Mouse (Mus musculus) retina, adult 2 months (tissue): ENCODE results near the gene Sh3pxd2b.

ENCODE experiments used
- DNase-seq: peaks from one replicate; pipeline ENCODE4 v3.0.0-alpha.2; 2012; ENCODE audit warnings: low read depth, low spot score

Gene Sh3pxd2b

DNA sequence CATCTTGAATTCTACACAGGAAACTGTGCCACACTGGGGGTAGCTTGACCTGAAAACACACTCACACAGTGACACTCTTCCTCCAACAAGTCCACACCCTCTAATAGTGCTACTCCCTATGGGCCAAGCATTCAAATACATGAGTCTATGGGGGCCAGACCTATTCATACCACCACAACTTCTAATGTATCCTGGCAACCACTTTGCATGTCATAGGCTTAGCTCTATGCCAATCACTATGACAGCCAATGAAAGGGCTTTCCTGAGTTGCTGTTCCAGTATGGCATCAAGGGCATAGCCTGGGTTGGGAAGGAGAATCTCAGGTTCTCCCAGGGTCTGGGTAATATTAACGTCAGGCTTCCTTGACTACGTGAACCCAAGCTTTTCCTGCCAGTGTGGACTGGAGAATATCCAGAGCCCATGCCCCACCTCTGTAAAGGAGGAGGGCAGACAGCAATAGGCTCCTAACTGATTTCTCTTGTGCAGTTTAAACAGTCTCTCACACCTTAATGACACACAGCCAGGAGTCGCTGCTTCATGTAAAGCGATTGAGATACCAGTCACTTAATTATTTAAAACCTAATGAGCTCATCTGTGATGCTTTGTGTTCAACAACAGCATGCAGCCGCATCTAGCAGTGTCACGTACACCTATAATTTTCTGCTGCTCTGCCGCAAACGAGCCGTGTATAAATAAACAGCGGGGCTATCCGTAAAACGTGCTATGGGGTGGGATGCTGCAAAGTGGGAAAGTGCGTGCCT is 25.8 kb downstream of the Sh3pxd2b start:
- no peak for DNase-seq

DNA sequence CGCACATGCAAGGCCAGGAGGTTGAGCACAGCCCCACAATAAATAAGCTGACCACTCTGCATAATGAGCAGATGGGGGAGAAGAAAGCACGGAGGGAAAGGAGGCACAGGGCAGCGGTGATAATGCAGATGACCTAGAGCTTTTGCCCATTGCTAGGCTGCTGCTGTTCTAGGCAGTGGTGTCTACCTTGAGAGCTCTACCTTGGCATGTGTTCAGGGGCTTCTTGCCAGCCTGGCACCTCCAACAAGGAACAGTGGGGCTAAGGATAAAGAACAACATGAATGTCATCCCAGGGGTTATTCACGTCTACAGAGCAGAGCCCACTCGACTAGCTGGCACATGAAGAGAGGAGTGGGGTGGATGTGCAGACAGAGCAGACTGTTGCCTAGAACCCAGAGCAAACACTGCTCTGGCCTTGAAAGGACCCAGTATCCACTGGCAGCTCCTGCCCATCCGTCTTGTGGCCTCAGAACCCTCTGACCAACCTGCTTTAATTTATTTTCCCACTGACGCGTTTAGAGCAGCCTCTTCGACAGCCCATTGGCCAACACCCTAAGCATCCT is 26.5 kb downstream of the Sh3pxd2b start:
- DNase-seq = no peak

DNA sequence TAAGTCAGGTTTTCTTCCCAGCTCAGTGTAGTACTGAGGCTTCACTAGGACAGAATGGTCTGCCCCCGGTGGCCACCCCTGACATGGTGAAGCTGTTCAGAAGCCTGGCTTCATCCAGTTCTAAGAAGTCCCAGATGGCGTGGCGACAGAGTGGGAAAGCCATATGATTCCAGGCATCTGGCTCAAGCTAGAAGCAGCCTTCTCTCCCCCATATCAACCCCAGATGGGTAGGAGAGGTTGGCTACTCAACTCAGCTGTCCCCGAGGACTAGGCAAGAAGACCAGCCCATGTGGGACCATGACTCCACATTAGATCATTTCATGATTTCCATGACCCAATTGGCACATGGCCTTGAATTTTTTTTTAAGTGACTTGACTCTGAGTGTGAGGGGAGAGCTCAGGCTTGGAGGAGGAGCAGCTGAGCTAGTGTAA is 27.5 kb downstream of the Sh3pxd2b start:
- no peak for DNase-seq

DNA sequence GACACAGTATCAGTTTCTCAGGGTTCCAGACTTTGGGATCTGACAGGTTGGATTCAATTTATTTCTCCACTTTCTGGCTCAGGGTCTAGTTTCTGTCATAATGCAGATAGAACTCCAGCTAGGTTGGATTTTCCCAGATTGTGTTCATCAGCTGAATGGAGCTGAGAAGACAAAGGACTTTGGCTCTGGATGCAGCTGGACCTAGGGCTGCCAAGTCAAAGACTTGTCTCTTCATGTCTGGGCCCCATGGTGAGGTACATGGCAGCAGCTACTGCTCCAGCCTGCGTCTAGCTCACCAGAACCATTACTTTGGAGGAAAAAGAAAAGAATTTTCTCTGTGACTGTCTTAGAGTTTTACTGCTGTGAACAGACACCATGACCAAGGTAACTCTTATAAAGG is 28.5 kb downstream of the Sh3pxd2b start:
- no peak for DNase-seq

DNA sequence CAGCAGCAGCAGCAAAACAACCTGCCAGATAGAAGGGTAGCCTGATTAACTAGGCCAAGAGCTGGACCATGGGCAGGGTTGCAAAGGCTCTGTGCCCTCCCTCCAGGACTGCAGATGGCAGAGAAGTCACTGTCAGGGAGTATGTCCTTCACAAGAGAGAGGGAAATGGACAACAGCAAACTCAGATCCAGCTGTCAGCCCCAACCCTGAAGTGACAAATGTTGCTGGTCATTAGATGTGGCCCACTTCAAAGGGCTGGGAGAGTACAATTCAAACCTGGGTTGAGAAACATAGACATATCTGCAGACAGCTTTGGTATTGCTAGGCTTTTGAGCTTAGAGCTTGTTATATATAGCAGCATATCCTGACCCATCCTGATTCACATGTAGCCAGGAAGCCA is 32.3 kb downstream of the Sh3pxd2b start:
- no peak for DNase-seq

DNA sequence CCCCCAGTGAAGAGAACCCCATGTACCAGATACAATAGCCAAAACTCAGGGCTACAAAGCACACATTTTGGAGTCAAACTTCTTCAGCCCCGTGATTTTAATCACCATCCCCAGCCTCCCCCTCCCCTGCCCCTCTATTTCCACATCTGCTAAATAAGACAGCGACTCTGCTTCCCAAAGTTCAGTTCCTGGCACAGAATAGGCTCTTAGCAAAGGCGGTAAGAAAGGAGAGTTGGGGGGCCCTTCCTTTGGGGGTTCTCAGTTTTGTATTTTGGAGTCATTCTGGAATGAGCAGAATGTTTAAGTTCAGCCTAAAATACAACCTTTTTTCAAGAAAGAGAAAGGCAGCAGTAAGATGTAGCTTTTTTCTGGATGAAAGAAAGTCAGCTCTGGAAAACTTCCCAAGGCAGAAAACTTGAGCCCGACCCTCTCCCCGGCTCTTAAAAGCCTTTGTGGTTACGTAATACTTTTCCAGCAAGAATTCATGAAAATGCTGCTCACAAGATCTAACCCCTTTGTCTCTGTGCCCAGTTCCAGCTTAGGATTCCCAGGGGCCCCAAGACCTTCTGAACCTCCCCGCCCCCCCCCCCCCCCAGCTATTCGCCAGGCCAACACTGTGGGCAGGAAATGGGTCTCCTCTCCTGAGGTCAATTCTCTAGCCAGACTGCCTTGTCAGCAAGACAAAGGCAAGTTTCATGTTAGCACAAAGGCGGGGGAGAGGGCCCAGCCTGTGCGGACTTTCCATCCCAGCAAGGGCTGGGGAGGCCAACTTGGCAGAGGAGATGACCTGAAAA is 35.9 kb downstream of the Sh3pxd2b start:
- no peak for DNase-seq

DNA sequence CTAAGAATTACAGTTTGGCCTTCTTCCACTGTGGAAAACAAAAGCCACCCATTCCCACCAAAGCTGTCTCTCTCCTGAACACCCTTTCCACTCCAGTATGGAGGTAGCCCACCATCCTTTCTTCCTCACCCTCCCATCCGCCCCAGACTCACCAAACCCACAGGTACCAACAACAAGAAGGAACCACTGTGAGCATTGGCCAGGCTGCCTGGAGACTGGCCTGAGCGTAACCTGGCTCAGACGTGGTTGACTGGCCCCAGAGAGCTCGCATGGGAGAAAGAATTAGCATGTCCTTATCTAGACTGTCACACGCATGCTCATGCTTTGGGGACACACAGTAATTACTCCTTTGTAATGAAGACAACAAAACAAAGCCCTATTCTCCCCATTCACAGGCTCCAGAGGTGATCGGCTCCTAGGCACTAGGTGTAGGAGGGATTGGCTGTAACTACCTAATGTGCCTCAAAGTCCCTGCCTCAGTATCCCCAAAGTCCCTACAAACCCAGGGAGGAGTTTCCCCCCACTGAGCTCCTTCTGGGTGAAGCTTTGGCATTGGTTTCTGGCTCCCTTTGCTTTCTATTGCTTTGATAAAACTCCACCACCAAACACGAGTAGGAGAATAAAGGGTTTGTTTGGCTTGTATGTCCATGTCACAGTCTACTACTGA is 36.6 kb downstream of the Sh3pxd2b start:
- no peak for DNase-seq

DNA sequence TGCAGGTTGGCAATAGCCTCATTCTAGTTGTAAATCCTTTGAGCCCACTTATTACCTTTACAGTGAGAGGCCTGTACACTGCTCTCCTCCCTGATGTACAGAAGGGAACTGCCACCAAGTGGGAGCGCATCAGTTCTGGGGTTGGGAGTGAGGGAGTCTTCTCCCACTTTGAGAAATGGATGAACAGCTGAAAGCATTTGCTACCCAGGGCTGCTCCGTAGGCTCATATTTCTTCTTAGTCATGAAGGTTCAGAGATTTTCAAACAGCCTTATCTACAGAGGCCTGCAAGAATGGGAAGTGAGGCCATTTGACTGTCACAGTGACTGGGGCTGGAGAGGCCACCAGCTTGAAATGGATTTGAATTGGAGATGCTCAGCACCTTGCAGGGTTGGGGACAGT is 38.4 kb downstream of the Sh3pxd2b start:
- DNase-seq = no peak

DNA sequence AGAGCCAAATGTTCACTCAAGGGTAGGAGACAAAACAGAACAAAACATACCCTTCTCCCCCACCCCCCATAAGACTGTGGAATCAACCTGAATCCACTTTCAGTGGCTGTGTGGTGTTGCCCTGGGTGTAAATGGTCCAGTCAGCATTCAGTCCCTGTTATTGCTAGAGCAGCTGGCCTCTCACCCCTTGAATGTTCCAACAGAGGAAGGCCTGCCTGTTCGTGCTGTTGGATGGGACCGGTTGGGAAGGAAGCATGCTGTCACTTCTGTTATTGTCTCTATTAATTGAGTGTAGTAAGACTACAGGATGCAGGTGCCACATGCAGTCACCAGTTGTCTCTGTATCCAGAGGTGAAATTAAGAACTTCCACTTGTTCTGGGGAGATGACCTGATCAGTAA is 40.4 kb downstream of the Sh3pxd2b start:
- DNase-seq = no peak

DNA sequence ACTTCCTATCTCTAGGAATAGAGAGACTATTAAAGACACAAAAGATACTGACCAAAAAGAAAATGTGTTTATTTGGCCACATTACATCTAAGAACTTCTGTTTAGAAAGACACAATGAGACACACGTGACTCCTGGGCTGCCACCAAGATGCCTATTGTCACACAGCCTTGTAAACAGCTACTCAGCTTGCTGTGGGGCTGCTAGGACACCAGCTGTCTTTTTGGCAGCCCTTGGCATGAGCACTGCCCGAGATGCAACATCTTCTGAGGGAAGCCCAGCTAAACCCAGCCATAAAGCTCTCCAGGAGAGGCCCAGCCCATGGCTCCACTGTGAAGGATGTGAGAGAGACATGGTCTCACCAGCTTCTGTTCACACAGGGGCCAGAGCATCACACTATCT is 45.5 kb downstream of the Sh3pxd2b start:
- DNase-seq = no peak

DNA sequence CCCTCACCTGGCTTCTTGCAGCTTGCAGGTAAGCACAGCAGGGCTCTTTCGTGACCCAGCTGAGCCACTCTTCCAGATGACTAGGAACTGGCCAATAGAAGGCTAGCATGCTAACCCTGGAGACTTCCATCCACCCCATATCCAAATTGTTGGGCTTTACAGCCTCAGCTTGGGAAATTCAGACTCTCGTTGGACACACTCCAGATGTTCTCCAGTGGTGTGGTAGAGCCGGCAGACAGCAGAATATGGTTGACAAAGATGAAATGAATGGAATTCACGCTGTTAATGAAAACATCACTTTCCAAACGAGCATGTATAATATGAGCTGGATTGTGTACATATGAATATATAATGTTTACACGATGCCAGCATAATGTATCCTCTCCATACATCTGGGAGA is 48.2 kb downstream of the Sh3pxd2b start:
- DNase-seq = no peak

DNA sequence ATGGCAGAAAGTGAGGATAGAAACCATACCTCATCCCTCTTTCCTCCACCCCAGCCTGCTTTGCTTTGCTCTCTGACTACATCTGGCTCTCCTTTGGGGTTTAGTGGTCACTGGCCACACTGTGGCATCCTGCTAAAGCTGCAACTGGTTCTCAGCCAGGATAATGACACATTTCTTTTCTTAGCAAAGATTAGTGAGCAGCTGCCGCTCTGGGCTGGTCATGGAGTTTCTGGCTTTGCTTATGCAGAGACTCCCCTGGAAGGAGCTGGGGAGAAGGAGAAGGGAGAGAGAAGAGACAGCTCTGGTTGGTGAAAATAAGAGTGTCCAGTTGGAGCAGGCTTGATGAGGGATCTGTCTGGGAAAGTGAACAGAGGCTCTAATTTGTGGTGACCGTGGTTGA is 50.8 kb downstream of the Sh3pxd2b start:
- DNase-seq = peak; percentile 32

DNA sequence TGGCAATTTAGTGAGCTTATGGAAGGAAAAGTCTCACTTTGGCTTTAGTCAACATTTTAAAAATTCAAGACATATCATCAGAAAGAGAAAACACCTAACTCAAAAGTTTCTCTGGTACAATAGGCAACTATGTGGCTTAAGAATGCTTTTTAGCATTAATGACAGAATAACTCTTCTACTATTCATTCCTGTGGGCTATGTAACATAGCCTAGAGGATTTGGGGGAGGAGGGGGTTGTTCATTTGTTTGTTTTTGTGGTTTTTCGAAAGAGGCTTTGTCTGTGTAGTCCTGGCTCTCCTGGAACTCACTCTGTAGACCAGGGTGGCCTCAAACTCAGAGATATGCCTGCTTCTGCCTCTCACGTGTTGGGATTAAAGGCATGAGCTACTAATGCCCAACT is 51.6 kb downstream of the Sh3pxd2b start:
- DNase-seq = no peak

DNA sequence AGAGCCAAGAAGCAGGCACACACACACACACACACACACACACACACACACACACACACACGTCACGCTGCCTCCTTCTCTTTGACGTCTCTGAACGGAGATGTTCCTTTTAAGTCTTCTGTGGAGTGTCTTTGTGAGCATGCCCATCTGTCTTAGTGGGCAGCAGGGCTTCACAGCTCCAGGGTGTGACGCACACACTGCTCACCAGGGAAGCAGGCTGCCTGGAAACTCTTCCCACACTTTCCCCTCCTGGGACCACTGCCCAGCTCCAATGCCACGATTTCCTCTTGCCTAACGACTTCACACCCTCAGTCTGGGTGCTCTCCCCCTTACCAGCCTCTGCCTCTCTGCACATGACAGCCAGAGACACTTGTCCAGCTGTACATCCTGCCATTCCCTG is 55.1 kb downstream of the Sh3pxd2b start:
- no peak for DNase-seq

DNA sequence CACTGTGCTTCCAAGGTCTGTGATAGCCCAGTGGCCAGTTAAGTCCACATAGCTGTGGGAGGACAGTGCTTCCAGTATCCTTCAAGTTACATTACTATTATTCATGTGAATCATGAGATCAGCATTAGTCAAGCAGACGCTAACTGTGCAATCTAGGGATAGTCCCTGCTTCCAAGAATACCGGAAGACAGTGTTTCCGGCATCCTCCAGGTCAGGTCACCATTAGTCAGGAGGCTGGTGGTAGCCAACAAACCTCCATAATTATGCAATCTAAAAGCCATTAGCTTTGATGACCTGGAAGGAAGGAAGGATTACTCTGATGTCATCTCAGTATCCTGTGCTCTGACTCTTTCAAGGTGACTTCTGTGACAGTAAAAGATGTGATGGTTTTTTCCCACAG is 57.1 kb downstream of the Sh3pxd2b start:
- DNase-seq = no peak

DNA sequence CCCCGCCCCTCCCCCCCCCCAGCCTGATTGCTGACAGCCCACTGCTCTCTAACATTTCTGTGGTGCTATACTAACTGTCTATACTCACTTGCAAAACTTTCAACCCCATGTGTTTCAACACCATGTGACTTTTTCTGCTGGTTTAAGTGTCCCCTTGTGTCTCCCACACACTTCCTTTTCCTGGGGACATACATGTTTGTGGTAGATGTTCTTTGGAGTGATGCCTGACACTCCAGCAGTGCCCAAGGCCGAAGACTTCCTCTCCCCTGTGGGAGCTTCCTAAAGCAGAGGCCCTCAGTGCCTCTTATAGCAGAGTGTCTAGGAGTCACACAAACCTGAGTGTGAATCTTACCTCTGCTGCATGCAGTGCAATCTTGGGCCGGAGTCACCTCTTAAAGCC is 60.2 kb downstream of the Sh3pxd2b start:
- no peak for DNase-seq

DNA sequence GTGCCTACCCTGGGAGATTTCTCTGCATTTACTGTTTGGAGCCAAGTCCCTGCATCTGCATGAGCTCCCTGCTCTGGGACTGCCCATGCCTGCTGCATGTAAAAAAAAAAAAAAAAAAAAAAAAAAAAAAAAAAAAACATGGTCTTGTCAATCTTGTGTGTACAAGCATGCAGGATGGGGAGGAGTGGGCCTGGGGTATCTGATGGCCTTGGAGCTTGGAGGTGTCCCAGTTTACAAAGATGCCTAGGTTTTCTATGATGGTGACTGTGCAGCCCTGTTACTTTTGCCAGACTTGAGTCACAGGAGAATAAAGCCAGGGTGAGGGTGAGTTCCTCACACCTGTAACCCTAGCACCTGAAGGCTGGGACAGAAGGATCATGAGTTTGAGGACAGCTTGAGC is 61.4 kb downstream of the Sh3pxd2b start:
- no peak for DNase-seq

DNA sequence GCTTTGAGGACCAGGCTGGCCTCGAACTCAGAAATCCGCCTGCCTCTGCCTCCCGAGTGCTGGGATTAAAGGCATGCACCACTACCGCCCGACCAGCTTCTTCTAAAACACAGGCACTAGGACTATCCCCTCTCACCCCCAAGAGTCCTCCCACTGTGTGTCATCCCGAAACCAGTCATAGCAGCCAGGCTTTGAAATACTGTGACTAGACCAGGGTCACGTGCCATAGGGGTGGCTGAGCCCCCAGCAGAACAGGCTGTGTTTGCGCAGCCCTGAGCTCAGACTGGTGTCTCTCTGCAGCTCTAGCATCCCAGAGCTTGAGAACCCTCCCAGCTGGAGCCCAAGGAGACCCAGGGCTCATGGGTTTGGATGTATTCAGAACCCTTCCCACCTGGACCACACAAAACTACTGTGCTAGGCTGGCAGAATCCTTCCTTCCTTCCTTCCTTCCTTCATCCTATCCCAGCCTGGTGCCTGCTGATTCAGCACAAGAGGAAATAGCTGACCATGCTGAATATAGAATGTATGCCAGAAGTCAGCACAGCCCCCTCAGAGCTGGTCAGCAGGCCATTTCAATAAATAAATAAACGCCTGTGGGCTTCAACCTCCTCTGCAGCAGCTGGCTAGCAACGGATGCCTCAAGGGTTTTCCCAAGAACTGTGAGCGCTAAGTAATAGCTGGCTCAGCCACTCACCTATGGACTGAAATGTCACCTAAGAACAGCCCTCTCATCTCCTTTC is 62.4 kb downstream of the Sh3pxd2b start:
- DNase-seq = no peak

DNA sequence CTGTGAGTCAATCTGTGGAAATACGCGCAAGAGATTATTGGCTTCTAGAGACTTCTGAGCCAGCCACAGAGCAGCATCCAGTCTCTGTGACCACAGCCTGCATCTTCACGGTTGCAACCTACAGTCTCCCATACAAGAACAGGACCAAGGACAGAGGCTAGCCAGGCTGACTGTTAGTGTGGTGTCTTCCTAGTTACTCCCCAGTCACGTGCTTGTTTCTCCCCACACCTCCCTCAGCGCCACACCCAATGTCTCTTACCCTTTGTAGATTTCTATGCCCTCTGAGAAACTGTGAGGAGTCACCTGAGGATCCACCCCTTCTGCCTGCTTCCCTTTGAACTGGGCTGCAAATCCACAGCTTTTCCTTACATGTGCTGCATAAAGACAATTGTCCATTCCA is 72.4 kb downstream of the Sh3pxd2b start:
- DNase-seq = no peak

DNA sequence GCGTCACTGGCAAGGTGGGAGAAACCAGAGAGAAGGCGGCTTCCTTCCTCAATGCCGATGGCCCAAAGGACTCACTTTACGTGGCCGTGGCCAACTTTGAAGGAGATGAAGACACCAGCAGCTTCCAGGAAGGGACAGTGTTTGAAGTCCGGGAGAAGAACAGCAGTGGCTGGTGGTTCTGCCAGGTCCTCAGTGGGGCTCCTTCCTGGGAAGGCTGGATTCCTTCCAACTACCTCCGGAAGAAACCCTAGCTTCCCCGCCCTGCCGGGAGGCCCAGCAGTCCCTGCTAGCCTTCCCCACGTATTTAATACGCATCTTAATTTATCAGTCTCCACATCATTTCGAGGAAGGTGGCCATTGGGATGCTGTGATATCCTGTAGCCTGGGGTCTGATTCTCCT is 75.7 kb downstream of the Sh3pxd2b start:
- no peak for DNase-seq

DNA sequence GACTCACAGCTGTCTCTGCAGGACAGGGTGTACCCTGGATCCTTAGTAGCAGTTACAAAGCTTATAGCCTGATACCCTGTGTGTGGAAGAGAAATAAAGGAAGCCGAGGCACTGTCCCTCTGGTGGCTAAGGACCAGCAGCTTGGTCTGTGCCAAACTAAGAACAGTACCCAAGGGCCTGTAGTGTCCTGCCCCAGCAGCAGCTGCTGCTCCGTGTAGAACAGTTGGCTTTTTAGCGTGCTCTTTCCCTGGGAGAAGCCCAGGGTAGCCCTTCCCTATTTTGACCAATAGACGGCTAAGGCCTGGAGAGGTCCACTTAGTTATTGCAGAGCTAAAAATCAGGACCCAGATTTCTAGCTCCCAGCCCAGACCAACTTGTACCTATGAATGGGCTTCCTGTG is 77.0 kb downstream of the Sh3pxd2b start:
- DNase-seq = no peak
